Mouse (Mus musculus): ENCODE measurements at regions not wholly inside any gene's neighbourhood (a gene's known extent, or its start where the extent isn't known, plus 50 kb on each side); places are given as distances from the start of the nearest gene placed in this dataset.

DNA sequence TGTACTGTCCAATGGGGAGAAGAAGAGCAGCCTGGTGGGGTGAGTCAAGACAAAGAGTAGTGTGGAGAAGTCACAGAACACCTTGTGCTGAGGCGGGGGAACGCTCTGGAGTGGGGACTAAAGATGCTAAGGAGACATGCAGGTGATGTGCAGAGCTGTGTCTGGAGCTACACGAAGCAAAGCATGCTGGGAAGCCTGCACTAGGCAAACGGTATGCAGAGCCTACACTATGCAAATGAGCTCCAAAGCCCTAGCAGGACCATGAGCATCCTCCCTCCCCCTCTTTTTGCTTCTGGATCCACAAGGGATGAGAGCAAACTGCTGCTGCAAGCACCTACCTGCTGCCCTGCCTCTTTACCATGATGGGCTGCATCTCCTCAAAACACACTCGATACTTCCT is 73.1 kb upstream of the Zc3h12a start:
- DNase-seq = no peak

DNA sequence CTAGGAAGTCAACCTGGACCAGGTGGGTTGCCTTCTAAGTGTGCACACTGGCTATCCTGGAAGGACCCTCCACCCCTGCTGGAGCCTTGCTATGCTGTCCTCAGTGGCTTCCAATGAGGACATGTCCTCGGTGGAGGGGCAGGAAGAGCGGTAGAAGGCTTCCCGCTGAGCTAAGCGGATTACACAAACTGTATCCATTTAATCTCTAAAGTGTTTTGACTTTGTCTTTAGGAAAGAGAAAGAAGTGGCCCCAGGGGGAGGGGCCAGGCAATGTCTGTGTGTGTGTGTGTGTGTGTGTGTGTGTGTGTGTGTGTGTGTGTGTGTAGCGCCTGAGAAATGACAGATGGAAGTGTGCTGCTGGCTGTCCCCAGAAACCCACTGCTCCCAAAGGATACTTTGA is 71.6 kb upstream of the Zc3h12a start:
- DNase-seq = no peak

DNA sequence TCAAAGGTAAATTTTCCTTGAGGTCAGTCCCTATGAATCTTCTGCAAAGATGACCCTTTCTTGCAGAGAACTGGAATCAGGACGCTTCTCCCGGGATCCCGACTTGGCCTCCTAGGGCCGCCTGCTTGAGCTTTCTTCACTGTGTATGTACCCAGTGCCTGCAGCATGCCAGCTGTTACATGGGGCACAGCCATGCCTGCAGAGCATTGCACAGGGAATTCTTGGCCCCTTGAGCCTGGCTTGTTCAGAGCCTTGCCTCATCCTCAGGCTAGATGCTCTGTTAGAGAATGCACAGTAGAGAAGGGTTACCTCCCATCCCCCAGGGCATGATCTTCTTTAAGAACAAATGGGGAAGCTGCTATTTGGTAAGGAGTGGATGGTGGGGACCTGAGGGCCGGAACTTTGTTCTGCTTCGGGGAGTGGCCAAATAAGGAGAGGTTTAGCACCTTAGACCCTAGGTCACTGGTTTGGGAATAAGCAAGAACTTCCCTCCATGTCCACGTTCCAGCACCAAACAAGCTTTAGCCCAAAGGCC is 68.3 kb upstream of the Zc3h12a start:
- no peak for DNase-seq

DNA sequence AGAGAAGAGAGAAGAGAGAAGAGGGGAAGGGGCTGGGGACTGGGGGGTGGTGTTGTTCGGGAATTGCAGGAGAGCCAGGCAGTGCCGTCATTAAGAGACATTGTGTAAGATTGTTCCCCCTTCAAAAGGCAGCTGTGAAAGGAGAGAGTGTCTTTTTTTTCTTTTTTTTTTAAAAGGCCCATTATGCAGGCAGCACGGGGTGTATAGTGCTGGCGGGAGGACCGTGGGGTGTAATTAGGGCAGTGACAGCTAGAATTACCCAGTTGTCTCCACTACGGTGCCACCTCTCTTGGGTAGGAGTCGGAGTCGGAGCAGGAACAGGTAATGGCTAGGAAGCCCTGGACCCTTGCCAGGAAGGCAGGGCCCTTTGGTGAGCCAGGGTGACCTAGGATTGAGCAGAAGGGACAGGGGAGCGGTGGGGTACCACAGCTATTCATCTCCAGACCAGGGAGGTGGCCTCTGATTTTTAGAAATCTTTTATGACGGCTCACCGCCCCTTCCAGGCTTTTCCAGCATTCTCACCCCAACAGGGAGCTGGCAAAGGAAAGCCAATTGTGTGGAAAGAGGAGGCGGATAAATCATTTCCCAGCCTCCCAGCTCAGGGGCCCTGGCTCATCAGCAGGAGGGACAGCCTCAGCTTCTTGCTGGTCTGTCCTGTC is 67.2 kb upstream of the Zc3h12a start:
- no peak for DNase-seq

DNA sequence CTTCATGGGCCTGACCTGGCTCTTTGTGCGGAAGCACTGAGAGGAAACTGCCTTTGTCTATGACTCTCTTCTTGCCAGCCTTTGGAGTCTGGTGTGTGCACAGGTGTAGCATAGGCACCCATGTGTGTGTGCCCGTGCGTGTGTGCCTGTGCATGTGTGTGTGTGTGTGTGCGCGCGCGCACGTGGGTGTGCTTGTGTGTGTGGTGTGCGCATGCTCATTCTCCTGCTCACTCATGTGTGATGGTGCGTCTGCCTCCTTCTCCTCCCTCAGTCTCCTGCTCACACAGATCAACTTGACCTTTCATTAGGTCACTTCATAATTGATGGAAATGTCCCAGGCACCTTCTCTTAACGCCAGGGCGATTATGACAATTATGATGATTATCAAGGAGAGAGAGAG is 66.7 kb upstream of the Zc3h12a start:
- DNase-seq = no peak

DNA sequence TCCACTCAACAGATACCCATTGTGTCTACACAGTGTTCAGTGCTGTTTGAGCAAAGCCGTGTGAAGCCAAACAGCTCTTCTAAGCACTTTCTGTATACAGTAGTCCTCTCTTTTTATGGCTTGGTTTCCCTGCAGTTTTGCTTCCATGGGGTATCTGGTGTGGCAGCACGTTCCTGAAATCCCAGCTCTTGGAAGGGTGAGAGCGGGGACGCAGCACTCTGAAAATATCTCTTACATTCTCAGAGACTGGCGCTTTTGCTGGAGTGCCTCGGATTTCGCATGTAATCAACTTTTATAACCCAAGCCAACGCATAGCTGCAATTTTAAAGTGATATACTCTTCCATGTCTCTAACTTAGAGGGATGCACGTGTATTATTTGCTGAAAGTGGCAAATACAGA is 64.0 kb upstream of the Zc3h12a start:
- no peak for DNase-seq

DNA sequence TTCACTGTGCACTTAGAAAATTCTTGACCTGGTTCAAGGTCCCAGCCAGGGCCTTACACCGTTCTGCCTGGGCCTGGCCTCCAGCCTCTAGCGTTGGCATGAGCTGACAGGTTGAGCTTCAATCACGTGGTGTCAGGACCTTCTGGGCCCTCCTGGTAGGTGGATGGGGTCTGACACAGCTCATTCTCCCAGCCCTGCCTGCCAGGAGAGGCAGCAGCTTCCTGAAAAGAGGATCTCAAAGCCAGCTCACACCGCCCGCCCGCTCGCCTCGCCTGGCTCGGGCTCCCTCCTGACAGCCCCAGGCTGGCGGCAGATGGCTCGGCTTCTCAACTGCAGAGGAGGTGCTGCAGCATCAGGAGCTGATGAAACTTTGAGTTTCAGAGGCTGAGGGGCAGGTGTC is 63.4 kb upstream of the Zc3h12a start:
- no peak for DNase-seq

DNA sequence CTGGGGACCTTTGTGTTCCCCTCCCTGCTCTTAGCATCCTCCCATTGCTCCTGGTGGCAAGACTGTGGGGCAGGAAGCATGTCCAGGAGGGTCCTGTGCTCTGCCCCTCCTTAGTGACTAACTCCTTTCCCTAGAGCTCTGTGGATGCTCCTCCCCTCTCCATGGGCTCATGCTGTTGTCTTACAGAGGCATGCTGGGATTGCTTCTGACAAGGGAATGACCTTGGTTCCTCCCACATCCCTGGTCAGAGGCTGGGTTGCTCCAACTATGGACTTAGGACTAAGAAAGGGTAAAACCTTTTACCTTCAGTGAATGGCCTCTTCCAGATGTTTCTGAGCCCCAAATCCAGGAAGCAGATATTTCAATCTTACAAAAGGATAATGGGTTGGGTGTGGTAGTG is 62.3 kb upstream of the Zc3h12a start:
- DNase-seq = no peak

DNA sequence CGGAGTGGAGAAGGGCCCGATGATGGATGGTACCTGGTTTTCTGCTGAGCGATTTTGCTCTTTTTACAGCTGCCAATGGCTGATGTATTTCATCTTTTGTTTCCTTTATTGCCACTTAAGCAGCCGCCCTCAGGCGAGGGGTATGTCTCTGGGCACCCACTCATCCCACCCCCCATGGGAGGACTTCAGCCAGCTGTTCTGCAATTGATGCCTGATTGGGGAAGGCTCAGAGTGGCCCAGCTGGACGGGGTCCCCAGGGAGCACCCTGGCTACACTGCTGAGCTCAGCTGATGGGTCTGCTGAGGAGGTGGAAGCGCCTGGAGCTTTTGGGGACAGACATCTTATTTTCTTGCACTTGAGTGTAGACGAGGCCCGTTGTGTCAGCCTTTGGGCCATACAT is 58.6 kb upstream of the Zc3h12a start:
- DNase-seq = no peak

DNA sequence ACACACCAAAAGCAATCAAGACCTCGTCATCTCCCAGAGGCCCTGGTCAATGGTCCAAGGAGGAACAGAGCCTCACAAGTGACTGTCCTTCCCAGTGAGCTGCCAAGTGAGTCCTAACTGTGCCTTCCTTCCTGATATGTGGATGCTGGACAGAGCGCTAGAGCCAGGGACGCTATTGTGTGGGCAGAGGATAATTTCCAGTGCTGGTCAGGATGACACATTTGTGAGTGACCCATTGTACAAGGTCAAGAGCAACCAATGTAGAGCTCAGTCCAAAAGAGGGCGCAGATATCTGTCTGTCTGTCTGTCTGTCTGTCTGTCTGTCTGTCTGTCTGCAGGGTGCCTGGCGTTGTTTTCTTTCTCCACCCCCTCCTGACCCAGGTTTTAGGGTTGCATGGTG is 57.4 kb upstream of the Zc3h12a start:
- DNase-seq = no peak

DNA sequence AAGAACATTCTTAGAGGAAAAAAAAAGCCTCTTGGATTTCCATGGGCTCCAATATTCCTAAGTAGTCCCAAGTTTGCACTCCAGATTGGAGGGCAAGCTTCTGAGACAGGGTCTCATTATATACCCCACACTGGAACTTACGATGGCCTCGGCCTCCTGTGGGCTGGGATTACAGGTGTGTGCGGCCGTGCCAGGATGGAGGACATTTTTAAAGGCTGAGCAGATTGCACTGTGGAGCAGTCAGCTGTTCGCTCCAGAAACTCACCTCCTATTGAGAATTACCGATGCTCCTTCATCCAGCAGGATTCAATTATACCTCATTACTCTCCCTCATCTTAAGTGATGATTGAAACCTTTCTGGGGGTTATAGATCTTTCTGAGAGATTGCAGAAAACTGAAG is 53.3 kb upstream of the Zc3h12a start:
- no peak for DNase-seq

DNA sequence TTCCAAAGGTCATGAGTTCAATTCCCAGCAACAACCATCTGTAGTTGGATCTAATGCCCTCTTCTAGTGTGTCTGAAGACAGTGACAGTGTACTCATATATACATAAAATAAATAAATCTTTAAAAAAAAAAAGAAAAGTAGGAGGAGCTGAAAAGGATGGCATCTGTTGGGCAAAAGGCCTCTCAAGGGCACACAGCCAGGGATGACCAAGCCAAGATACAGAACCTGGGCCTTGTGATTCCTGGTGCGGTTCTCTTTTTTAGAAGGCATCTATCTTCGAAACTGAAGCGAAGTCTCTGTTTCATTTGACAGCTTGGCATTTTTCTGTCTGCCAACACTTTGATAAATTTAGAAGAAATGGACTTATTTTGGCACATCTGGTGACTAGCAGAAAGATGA is 50.9 kb upstream of the Zc3h12a start:
- DNase-seq = no peak

DNA sequence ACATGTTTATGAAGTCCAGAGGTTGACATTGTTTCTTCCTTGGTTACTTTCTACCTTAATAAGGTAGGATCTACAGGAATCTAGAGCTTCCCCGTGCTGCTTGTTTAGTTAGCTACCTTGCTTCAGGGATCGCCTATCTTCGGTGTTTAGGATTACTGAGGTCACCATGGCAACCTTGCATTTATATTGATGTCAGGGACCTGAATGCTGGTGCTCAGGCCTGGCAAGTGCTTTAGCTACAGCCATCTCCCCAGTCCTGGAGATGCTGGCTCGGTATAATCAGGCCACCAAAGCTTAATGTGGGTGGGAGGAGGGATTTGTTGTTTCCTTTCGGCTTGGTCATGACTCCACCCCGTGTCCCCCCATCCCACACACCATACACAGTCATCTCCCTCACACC is 50.0 kb upstream of the Zc3h12a start:
- DNase-seq = no peak

All from lung, postnatal 14 days (tissue).